Mouse (Mus musculus) kidney, adult 2 months (tissue): ENCODE measurements at regions not wholly inside any gene's neighbourhood (a gene's known extent, or its start where the extent isn't known, plus 50 kb on each side); places are given as distances from the start of the nearest gene placed in this dataset.

Source experiments
- CTCF ChIP-seq: fragments of 200-500 bp; conservative IDR thresholded peaks from 2 replicates; pipeline ENCODE4 v1.5.1; 2011; ENCODE audit warnings: low read depth, mild to moderate bottlenecking, control low read depth, low read length, moderate library complexity, mixed read lengths; ENCODE audit not compliant: insufficient read depth, insufficient read length
- POLR2A ChIP-seq: fragments of 200-500 bp; IDR thresholded peaks from one replicate; pipeline ENCODE4 v1.6.1; 2011; ENCODE audit warnings: low read depth, low read length, control low read depth

GRCm38 (mm10) chr1:89252528-89252927, 182.3 kb downstream of the Sh3bp4 start:
- no peak for TF ChIP-seq CTCF
- TF ChIP-seq POLR2A = no peak
